17 mouse cellular contexts compared by ENCODE assay signal in genomic region chr14:75250432-75250831, GRCm38 (mm10). TPM values are rescaled to one million over a fixed set of nuclear protein-coding genes. Genes with fewer than 3 reads are reported as not detected.
"Had no signal": no experiment of that assay in that cellular context is flagged by ENCODE, and none has a peak within 500 bp of the region (broad histone marks: within the 10 kb centered on the region; RNA-seq: fewer than 3 reads in every experiment).

No protein-coding gene starts in this region.

- H3K9me3 ChIP-seq: midbrain, embryonic 10.5 days; midbrain, embryonic 12.5 days; neural tube, embryonic 12.5 days; stomach, embryonic 15.5 days had no signal

- H3K27me3 ChIP-seq: midbrain, embryonic 12.5 days; neural tube, embryonic 12.5 days; stomach, embryonic 15.5 days had no signal

- H3K4me3 ChIP-seq: midbrain, embryonic 10.5 days; midbrain, embryonic 12.5 days; myocyte; neural tube, embryonic 12.5 days; stomach, embryonic 15.5 days had no signal

- H3K9ac ChIP-seq: liver, embryonic 14.5 days; lung, embryonic 14.5 days; midbrain, embryonic 12.5 days; neural tube, embryonic 12.5 days; stomach, embryonic 15.5 days had no signal

- ATAC-seq: midbrain, embryonic 16.5 days had no signal

- H3K4me1 ChIP-seq: midbrain, embryonic 10.5 days; midbrain, embryonic 12.5 days; neural tube, embryonic 12.5 days; stomach, embryonic 15.5 days had no signal

- H3K4me2 ChIP-seq: lung, embryonic 14.5 days; midbrain, embryonic 12.5 days; neural tube, embryonic 12.5 days; stomach, embryonic 15.5 days had no signal

- H3K36me3 ChIP-seq: midbrain, embryonic 10.5 days; midbrain, embryonic 12.5 days; neural tube, embryonic 12.5 days; stomach, embryonic 15.5 days had no signal

- H3K27ac ChIP-seq: liver, embryonic 14.5 days; midbrain, embryonic 10.5 days; midbrain, embryonic 12.5 days; neural tube, embryonic 12.5 days; stomach, embryonic 15.5 days had no signal

- DNase-seq: lung, adult 18-20 months; lung, embryonic 14.5 days; lung, postnatal 10 days; lung, postnatal 4 days; midbrain, embryonic 14.5 days; right cerebral cortex, postnatal 14 days; thymus, adult 18-20 months; thymus, postnatal 14 days; thymus, postnatal 36 days had no signal

RNA-seq across cellular contexts. Expression of gene Cpb2, which starts 8.3 kb away (rescaled TPM):
- polyA plus RNA-seq: lung, embryonic 14.5 days; midbrain, embryonic 10.5 days; midbrain, embryonic 12.5 days; midbrain, embryonic 14.5 days; midbrain, embryonic 16.5 days; myocyte; spleen, adult 2 months had no signal
